Mouse (Mus musculus): ENCODE measurements around the gene Gm20388. TPM values are rescaled to one million over a fixed set of nuclear protein-coding genes. Genes with fewer than 3 reads are reported as not detected.

Gm20388 gene
- polyA plus RNA-seq, 1 experiment from 2014 or later = not detected

GRCm38 (mm10) chr8:120004154-120004702 lies 93.6 kb downstream of the Gm20388 start:
- Histone ChIP-seq H3K9ac (replicated peaks) (no peak overlapping the region), H3K4me3 (no peak overlapping the region), H3K27ac (replicated peaks) (no peak overlapping the region), H3K9me3 (no peaks in the 10 kb centered on the region), H3K4me1 (no peaks in the 10 kb centered on the region), H3K4me2 (replicated peaks) (no peak overlapping the region), H3K36me3 (no peaks in the 10 kb centered on the region), H3K27me3 (no peaks in the 10 kb centered on the region)
- ATAC-seq (replicated peaks) = no peak
- WGBS = 60% methylated on average over 14 of the region's 14 CpGs

- 52% methylated on average over 2 of the region's 2 CpGs for WGBS
- Histone ChIP-seq H3K4me3 (no peak overlapping the region), H3K4me2 (replicated peaks) (no peak overlapping the region), H3K4me1 (no peaks in the 10 kb centered on the region), H3K27ac (replicated peaks) (no peak overlapping the region), H3K27me3 (no peaks in the 10 kb centered on the region), H3K9me3 (no peaks in the 10 kb centered on the region), H3K36me3 (no peaks in the 10 kb centered on the region), H3K9ac (replicated peaks) (no peak overlapping the region)
- no peak for ATAC-seq (replicated peaks)
Observed at GRCm38 (mm10) chr8:120004705-120005381, 94.2 kb downstream of the Gm20388 start.

- Histone ChIP-seq H3K4me3 (no peak overlapping the region), H3K4me2 (replicated peaks) (no peak overlapping the region), H3K36me3 (no peaks in the 10 kb centered on the region), H3K9ac (replicated peaks) (no peak overlapping the region), H3K27me3 (no peaks in the 10 kb centered on the region), H3K27ac (replicated peaks) (no peak overlapping the region), H3K9me3 (no peaks in the 10 kb centered on the region), H3K4me1 (no peaks in the 10 kb centered on the region)
- WGBS = 47% methylated on average over 9 of the region's 9 CpGs
- no peak for ATAC-seq (replicated peaks)
Observed at GRCm38 (mm10) chr8:120006645-120007160, 96.1 kb downstream of the Gm20388 start.

GRCm38 (mm10) chr8:120007178-120007577 lies 96.5 kb downstream of the Gm20388 start:
- no peak overlapping the region for H3K4me2 ChIP-seq (replicated peaks)
- H3K27me3 ChIP-seq = no peaks in the 10 kb centered on the region
- no peak overlapping the region for H3K27ac ChIP-seq (replicated peaks)
- H3K36me3 ChIP-seq = no peaks in the 10 kb centered on the region
- H3K9ac ChIP-seq (replicated peaks) = no peak overlapping the region
- 77% methylated on average over 9 of the region's 9 CpGs for WGBS
- H3K9me3 ChIP-seq = no peaks in the 10 kb centered on the region
- no peak overlapping the region for H3K4me3 ChIP-seq
- ATAC-seq (replicated peaks) = no peak
- no peaks in the 10 kb centered on the region for H3K4me1 ChIP-seq

- no peak overlapping the region for H3K27ac ChIP-seq (replicated peaks)
- no peaks in the 10 kb centered on the region for H3K36me3 ChIP-seq
- H3K9me3 ChIP-seq = no peaks in the 10 kb centered on the region
- no peak for ATAC-seq (replicated peaks)
- no peak overlapping the region for H3K4me3 ChIP-seq
- H3K4me1 ChIP-seq = no peaks in the 10 kb centered on the region
- WGBS = 72% methylated on average over 6 of the region's 6 CpGs
- no peak overlapping the region for H3K4me2 ChIP-seq (replicated peaks)
- H3K9ac ChIP-seq (replicated peaks) = no peak overlapping the region
- no peaks in the 10 kb centered on the region for H3K27me3 ChIP-seq
Observed at GRCm38 (mm10) chr8:120009284-120009683, 98.6 kb downstream of the Gm20388 start.

- Histone ChIP-seq H3K9ac (replicated peaks) (no peak overlapping the region), H3K27me3 (no peaks in the 10 kb centered on the region), H3K4me2 (replicated peaks) (no peak overlapping the region), H3K27ac (replicated peaks) (no peak overlapping the region), H3K36me3 (no peaks in the 10 kb centered on the region), H3K4me1 (no peaks in the 10 kb centered on the region), H3K9me3 (no peaks in the 10 kb centered on the region), H3K4me3 (no peak overlapping the region)
- 86% methylated on average over 8 of the region's 8 CpGs for WGBS
- no peak for ATAC-seq (replicated peaks)
Observed at GRCm38 (mm10) chr8:120012491-120012890, 101.8 kb downstream of the Gm20388 start.

- ATAC-seq (replicated peaks) = no peak
Observed at GRCm38 (mm10) chr8:120012927-120013326, 102.3 kb downstream of the Gm20388 start.

GRCm38 (mm10) chr8:120014267-120015023 lies 103.8 kb downstream of the Gm20388 start:
- no peak for ATAC-seq (replicated peaks)
- no peaks in the 10 kb centered on the region for H3K27me3 ChIP-seq
- H3K9me3 ChIP-seq = no peaks in the 10 kb centered on the region
- WGBS = 79% methylated on average over 15 of the region's 15 CpGs
- H3K4me2 ChIP-seq (replicated peaks) = no peak overlapping the region
- H3K4me1 ChIP-seq = no peaks in the 10 kb centered on the region
- H3K27ac ChIP-seq (replicated peaks) = no peak overlapping the region
- no peak overlapping the region for H3K4me3 ChIP-seq
- H3K9ac ChIP-seq (replicated peaks) = no peak overlapping the region
- H3K36me3 ChIP-seq = no peaks in the 10 kb centered on the region

More at GRCm38 (mm10) chr8:120012927-120013326, 102.3 kb downstream of the Gm20388 start:
- Histone ChIP-seq H3K9me3 (no peaks in the 10 kb centered on the region), H3K36me3 (no peaks in the 10 kb centered on the region), H3K4me2 (replicated peaks) (no peak overlapping the region), H3K27me3 (no peaks in the 10 kb centered on the region), H3K4me1 (no peaks in the 10 kb centered on the region), H3K27ac (replicated peaks) (no peak overlapping the region), H3K9ac (replicated peaks) (no peak overlapping the region), H3K4me3 (no peak overlapping the region)
- 24% methylated on average over 9 of the region's 9 CpGs for WGBS

- no peak for ATAC-seq (replicated peaks)
- no peaks in the 10 kb centered on the region for H3K9me3 ChIP-seq
- H3K4me3 ChIP-seq = no peak overlapping the region
- no peak overlapping the region for H3K4me2 ChIP-seq (replicated peaks)
- H3K9ac ChIP-seq (replicated peaks) = no peak overlapping the region
- no peaks in the 10 kb centered on the region for H3K36me3 ChIP-seq
- H3K4me1 ChIP-seq = no peaks in the 10 kb centered on the region
- WGBS = 92% methylated on average over 8 of the region's 8 CpGs
- H3K27ac ChIP-seq (replicated peaks) = no peak overlapping the region
- H3K27me3 ChIP-seq = no peaks in the 10 kb centered on the region
Observed at GRCm38 (mm10) chr8:120015916-120016315, 105.3 kb downstream of the Gm20388 start.

GRCm38 (mm10) chr8:120016424-120016823 lies 105.8 kb downstream of the Gm20388 start:
- 86% methylated on average over 7 of the region's 7 CpGs for WGBS
- Histone ChIP-seq H3K36me3 (no peaks in the 10 kb centered on the region), H3K4me1 (no peaks in the 10 kb centered on the region), H3K9ac (replicated peaks) (no peak overlapping the region), H3K4me2 (replicated peaks) (no peak overlapping the region), H3K27ac (replicated peaks) (no peak overlapping the region), H3K27me3 (no peaks in the 10 kb centered on the region), H3K4me3 (no peak overlapping the region), H3K9me3 (no peaks in the 10 kb centered on the region)
- no peak for ATAC-seq (replicated peaks)

- no peak for ATAC-seq (replicated peaks)
- 94% methylated on average over 13 of the region's 13 CpGs for WGBS
- Histone ChIP-seq H3K4me3 (no peak overlapping the region), H3K9me3 (no peaks in the 10 kb centered on the region), H3K27me3 (no peaks in the 10 kb centered on the region), H3K36me3 (no peaks in the 10 kb centered on the region), H3K4me1 (no peaks in the 10 kb centered on the region), H3K9ac (replicated peaks) (no peak overlapping the region), H3K27ac (replicated peaks) (no peak overlapping the region), H3K4me2 (replicated peaks) (no peak overlapping the region)
Observed at GRCm38 (mm10) chr8:120017349-120017748, 106.7 kb downstream of the Gm20388 start.

GRCm38 (mm10) chr8:120017786-120018185 lies 107.1 kb downstream of the Gm20388 start:
- 96% methylated on average over 6 of the region's 6 CpGs for WGBS
- no peak overlapping the region for H3K27ac ChIP-seq (replicated peaks)

More at GRCm38 (mm10) chr8:120017786-120018185, 107.1 kb downstream of the Gm20388 start:
- H3K4me2 ChIP-seq (replicated peaks) = no peak overlapping the region
- ATAC-seq (replicated peaks) = no peak
- no peak overlapping the region for H3K4me3 ChIP-seq
- H3K27me3 ChIP-seq = no peaks in the 10 kb centered on the region
- no peaks in the 10 kb centered on the region for H3K9me3 ChIP-seq
- no peaks in the 10 kb centered on the region for H3K4me1 ChIP-seq
- H3K36me3 ChIP-seq = no peaks in the 10 kb centered on the region
- H3K9ac ChIP-seq (replicated peaks) = no peak overlapping the region

Data from forebrain, embryonic 15.5 days (tissue).